Mouse (Mus musculus) layer of hippocampus, postnatal 25 days (tissue): Measurements from ENCODE around the gene Csnk1e. TPM values are rescaled to one million over a fixed set of nuclear protein-coding genes. Genes with fewer than 3 reads are reported as not detected.
"Not testable (repeated sequence)": the region's sequence is repeated elsewhere in the genome, so short reads cannot be mapped to it uniquely, and the experiment has no call there.

Source experiments
- DNase-seq, 2 experiments: peaks; one replicate each; pipeline ENCODE4 v3.0.0; 2022; ENCODE audit warnings: mixed read lengths in 2 of 2, low spot score in 1 of 2; ENCODE audit errors: extremely low spot score in 1 of 2
- total RNA-seq, 2 experiments: library from RNA; stranded (reverse); gene quantifications; 2 replicates each; pipeline ENCODE4 v1.2.3; 2021

Csnk1e gene
- 100 to 1,000 TPM; 110 to 121 TPM for total RNA-seq

- no peak for DNase-seq
These were observed at the start of gene Csnk1e for GRCm38 (mm10) chr15:79455106-79455810. Gene Csnk1e (minus strand): TSS chr15:79455566.

GRCm38 (mm10) chr15:79504707-79505452 lies 49.5 kb upstream of the Csnk1e start, which contains the start of gene Kcnj4:
Gene Kcnj4 (minus strand): TSS chr15:79505241.
- DNase-seq, result no peak

- no peak for DNase-seq
These were observed 48.1 kb upstream of the Csnk1e start for GRCm38 (mm10) chr15:79503438-79503837.

- peak; percentile 41 to 63 for DNase-seq
These were observed 47.5 kb upstream of the Csnk1e start for GRCm38 (mm10) chr15:79502891-79503341.

GRCm38 (mm10) chr15:79500110-79500509 lies 44.7 kb upstream of the Csnk1e start:
- DNase-seq, result no peak

GRCm38 (mm10) chr15:79493527-79493926 lies 38.2 kb upstream of the Csnk1e start:
- DNase-seq, result no peak

- no peak for DNase-seq
These were observed 34.1 kb upstream of the Csnk1e start for GRCm38 (mm10) chr15:79489463-79489862.

GRCm38 (mm10) chr15:79481181-79481688 lies 25.9 kb upstream of the Csnk1e start:
- no peak for DNase-seq

GRCm38 (mm10) chr15:79477227-79477626 lies 21.9 kb upstream of the Csnk1e start:
- DNase-seq, result no peak

- DNase-seq, result no peak
These were observed 18.4 kb upstream of the Csnk1e start for GRCm38 (mm10) chr15:79473638-79474355.

GRCm38 (mm10) chr15:79473042-79473441 lies 17.7 kb upstream of the Csnk1e start:
- DNase-seq, result no peak

GRCm38 (mm10) chr15:79471095-79471494 lies 15.7 kb upstream of the Csnk1e start:
- DNase-seq, result no peak

GRCm38 (mm10) chr15:79470583-79470982 lies 15.2 kb upstream of the Csnk1e start:
- no peak for DNase-seq

- DNase-seq, result no peak
These were observed 14.2 kb upstream of the Csnk1e start for GRCm38 (mm10) chr15:79469577-79469976.

- DNase-seq, result peak; percentile 81 to 96
These were observed 11.4 kb upstream of the Csnk1e start for GRCm38 (mm10) chr15:79466601-79467286.

GRCm38 (mm10) chr15:79456546-79456945 lies 1.2 kb upstream of the Csnk1e start:
- DNase-seq, result no peak

GRCm38 (mm10) chr15:79456104-79456503 lies 738 bp upstream of the Csnk1e start:
- DNase-seq, result not testable (repeated sequence)

- no peak for DNase-seq
These were observed 1.5 kb downstream of the Csnk1e start for GRCm38 (mm10) chr15:79453831-79454230.

GRCm38 (mm10) chr15:79448041-79448440 lies 7.3 kb downstream of the Csnk1e start:
- no peak for DNase-seq
